Mouse (Mus musculus) embryonic facial prominence, embryonic 11.5 days (tissue): Measurements from ENCODE around the gene Bmp8a. TPM values are rescaled to one million over a fixed set of nuclear protein-coding genes. Genes with fewer than 3 reads are reported as not detected.
"Not testable (repeated sequence)": the region's sequence is repeated elsewhere in the genome, so short reads cannot be mapped to it uniquely, and the experiment has no call there.

Source experiments
- ATAC-seq: fragments of 200-750 bp; cut with Nextera tagmentation; replicated peaks from 2 replicates; pipeline ENCODE4 v1.8.0; 2017; ENCODE audit warnings: low read depth; ENCODE audit not compliant: insufficient number of reproducible peaks, low FRiP score, low TSS enrichment
- DNase-seq: peaks from one replicate; pipeline ENCODE4 v3.0.0-alpha.2; 2015; ENCODE audit warnings: low spot score
- H3K27ac ChIP-seq: fragments of 300-500 bp; sonication (generic); replicated peaks from 2 replicates; pipeline ENCODE4 v1.5.1; 2014; ENCODE audit warnings: mild to moderate bottlenecking, low read depth, low read length, control low read depth
- H3K27me3 ChIP-seq: fragments of 300-500 bp; sonication (generic); 2 replicates; pipeline ENCODE4 v1.6.1; 2014; ENCODE audit warnings: mild to moderate bottlenecking, low read length, moderate library complexity, mixed read lengths; ENCODE audit not compliant: control insufficient read depth, insufficient read depth
- H3K36me3 ChIP-seq: fragments of 300-500 bp; sonication (generic); replicated peaks from 2 replicates; pipeline ENCODE4 v1.6.1; 2014; ENCODE audit warnings: low read depth, mild to moderate bottlenecking, low read length, moderate library complexity, mixed read lengths; ENCODE audit not compliant: control insufficient read depth, insufficient read depth
- H3K4me1 ChIP-seq: fragments of 300-500 bp; sonication (generic); 2 replicates; pipeline ENCODE4 v1.6.1; 2014; ENCODE audit warnings: low read length, mixed read lengths; ENCODE audit not compliant: control insufficient read depth, insufficient read depth
- H3K4me2 ChIP-seq: fragments of 300-500 bp; sonication (generic); 2 replicates; pipeline ENCODE4 v1.6.1; 2014; ENCODE audit warnings: low read depth, mild to moderate bottlenecking, control low read depth, low read length, moderate library complexity
- H3K4me3 ChIP-seq: fragments of 300-500 bp; sonication (generic); 2 replicates; pipeline ENCODE4 v1.5.1; 2014; ENCODE audit warnings: low read depth, low read length, control low read depth
- H3K9ac ChIP-seq: fragments of 300-500 bp; sonication (generic); replicated peaks from 2 replicates; pipeline ENCODE4 v1.6.1; 2014; ENCODE audit warnings: mild to moderate bottlenecking, control low read depth, low read length
- H3K9me3 ChIP-seq: fragments of 300-500 bp; sonication (generic); replicated peaks from 2 replicates; pipeline ENCODE4 v1.6.1; 2016; ENCODE audit warnings: mild to moderate bottlenecking, low read length, inconsistent platforms, mixed read lengths; ENCODE audit not compliant: control insufficient read depth
- WGBS: fragments of 180-500 bp; shearing (Covaris S2); extraction: QIAGEN DNeasy Blood & Tissue Kit; methylation state at CpG from one replicate; pipeline ENCODE4 v1.1.7; 2014; 5-methylcytosine and 5-hydroxymethylcytosine counted together
- polyA plus RNA-seq: library from polyadenylated mRNA; unstranded; fragments of >200 nt; fragmentation: Nextera tagmentation; extraction: Ambion mirVana; gene quantifications from 2 replicates; pipeline ENCODE4 v1.2.1, GENCODE M21; 2014

Bmp8a gene
- polyA plus RNA-seq, 1 experiment from 2014 or later, result 0.24 TPM

DNA sequence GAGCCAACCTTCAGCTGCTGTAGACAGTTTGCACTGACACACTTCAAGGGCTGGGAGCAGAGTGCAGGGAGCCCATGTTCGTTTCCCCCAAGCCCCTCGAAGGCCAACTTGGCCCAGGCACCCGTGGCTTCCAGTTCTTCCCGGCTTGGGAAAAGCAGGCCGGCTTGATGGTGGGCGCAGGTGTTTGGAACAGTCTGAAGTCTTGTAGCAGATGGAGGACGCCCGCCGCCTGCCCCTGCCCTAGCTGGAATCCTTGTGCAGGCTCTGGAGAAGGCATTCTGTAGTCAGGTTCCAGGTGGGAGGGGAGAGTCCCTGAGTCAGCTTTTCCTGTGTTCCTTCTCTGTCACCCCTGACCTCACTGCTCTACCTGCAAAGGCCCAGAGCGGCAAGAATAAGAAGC is 36.1 kb downstream of the Bmp8a start:
- no peak for ATAC-seq

DNA sequence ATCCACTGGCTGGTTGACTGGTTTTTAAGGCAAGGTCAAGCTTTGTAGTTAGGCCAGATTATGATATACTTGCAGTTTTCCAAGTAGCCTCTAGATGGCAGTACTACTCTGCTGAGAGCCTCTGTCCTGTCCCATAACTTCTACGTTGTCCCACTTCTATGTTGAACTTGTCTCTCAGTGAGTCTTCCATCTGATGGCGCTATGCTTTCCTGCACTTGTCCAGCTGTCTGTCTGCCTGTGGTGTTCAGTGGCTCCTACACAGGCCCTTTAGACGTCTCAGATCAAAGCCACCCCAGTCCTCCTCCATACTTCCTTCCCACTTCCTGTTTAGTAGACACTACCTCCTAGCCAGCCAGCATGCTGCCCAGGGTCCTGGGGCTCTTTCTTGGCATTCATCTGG is 37.3 kb downstream of the Bmp8a start:
- Histone ChIP-seq H3K4me2 (no peak overlapping the region), H3K9ac (no peak overlapping the region), H3K4me3 (no peak overlapping the region), H3K27ac (no peak overlapping the region), H3K9me3 (no peaks in the 10 kb centered on the region), H3K27me3 (no peaks in the 10 kb centered on the region), H3K36me3 (peaks cover 6% of the 10 kb centered on the region), H3K4me1 (no peaks in the 10 kb centered on the region)
- WGBS, result 28% methylated on average over 3 of the region's 3 CpGs
- DNase-seq (peak; percentile 78), ATAC-seq (no peak)

More for the DNA sequence above, 36.1 kb downstream of the Bmp8a start:
- WGBS, result 88% methylated on average over 10 of the region's 10 CpGs
- Histone ChIP-seq H3K27ac (no peak overlapping the region), H3K4me2 (no peak overlapping the region), H3K4me3 (no peak overlapping the region), H3K9me3 (no peaks in the 10 kb centered on the region), H3K9ac (no peak overlapping the region), H3K36me3 (peaks cover 6% of the 10 kb centered on the region), H3K27me3 (no peaks in the 10 kb centered on the region), H3K4me1 (no peaks in the 10 kb centered on the region)
- DNase-seq, result no peak

DNA sequence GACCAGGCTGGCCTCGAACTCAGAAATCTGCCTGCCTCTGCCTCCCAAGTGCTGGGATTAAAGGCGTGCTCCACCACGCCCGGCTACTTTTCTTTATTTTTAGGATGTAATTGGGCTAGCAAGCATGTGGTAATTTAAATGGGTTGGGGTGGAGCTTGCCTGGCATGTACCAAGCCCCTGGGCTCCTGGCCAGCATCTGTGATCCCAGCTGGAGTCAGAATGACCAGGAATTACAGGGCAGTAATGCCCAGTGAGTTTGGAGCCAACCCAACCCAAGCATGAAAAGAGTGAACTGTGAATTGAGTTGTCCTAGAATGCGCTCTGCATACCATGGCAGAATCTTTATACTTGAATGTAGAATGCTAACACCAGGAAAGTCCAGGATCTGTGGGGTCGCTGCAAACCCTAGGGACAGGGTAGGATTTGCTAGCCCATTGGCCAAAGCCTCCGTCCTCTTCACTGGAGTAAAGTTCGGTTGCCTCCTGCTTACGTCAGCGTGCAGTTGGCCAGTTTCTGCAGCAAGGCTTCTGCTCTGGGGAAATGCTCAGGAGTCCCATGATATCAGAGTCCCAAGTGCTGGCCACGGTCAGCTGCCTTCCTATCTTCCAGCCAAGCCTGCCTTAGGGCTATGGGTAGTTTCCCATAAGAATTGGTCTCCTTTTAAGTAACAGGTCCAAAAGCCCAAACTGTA is 43.9 kb downstream of the Bmp8a start:
- H3K27me3 ChIP-seq, result no peaks in the 10 kb centered on the region
- no peak overlapping the region for H3K4me3 ChIP-seq
- peaks cover 23% of the 10 kb centered on the region for H3K36me3 ChIP-seq
- H3K4me2 ChIP-seq, result no peak overlapping the region
- ATAC-seq (no peak), DNase-seq (no peak)
- H3K4me1 ChIP-seq, result no peaks in the 10 kb centered on the region
- no peak overlapping the region for H3K9ac ChIP-seq
- no peaks in the 10 kb centered on the region for H3K9me3 ChIP-seq
- no peak overlapping the region for H3K27ac ChIP-seq
- WGBS, result 94% methylated on average over 11 of the region's 11 CpGs

DNA sequence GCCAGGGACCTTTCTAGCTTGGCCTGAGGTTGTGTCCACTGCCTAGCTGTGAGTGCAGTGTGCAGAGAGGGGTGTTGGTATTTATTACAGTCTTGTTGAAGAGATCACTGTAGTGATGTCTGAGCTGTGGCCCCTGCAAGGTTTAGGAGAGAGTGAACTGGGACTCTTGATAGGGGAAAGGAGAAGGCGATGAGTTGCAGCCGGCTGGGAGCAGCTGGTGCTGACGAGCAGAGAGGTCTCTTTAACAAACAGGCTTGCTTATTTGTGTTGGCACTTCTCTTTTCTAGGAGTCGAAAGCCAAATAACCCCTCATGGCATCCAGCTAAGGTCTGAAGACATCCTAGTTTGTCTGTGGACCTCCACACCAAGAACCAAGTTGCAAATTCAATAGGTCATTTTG is 44.8 kb downstream of the Bmp8a start:
- 91% methylated on average over 4 of the region's 4 CpGs for WGBS
- Histone ChIP-seq H3K9ac (no peak overlapping the region), H3K4me1 (no peaks in the 10 kb centered on the region), H3K27me3 (no peaks in the 10 kb centered on the region), H3K4me3 (no peak overlapping the region), H3K4me2 (no peak overlapping the region), H3K27ac (no peak overlapping the region), H3K9me3 (no peaks in the 10 kb centered on the region), H3K36me3 (peaks cover 25% of the 10 kb centered on the region)
- no peak for DNase-seq
- ATAC-seq, result no peak

DNA sequence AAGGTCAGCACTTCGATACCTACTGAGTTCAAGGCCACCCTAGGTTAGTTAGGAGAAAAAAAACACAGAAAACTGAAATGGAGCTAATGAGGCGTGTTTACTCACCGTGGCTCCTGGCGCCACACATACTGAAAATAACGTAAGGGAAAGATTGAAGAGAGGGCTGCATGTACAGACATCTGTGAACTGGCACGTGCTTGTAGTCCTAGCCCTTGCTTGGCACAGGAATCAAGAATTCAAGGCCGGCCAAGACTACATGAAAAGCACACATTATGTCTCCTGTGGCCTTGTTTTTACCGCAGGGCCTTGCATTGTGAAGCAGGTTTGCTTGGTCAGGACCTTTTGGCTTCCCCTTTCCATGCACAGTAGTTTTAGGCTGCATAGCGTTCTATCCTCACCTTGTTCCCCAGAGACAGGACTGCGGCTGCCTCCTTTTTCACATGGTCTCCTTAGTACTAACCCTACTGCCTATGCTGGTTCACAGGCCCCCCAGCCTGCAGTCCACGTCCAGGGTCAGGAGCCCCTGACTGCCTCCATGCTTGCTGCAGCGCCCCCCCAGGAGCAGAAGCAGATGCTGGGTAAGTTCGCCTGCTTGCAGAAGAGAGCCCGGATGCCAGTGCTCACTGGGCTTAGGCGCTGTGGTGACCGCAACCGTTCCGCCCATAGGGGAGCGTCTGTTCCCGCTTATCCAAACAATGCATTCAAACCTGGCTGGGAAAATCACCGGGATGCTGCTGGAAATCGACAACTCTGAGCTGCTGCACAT is 45.7 kb downstream of the Bmp8a start:
- H3K9me3 ChIP-seq, result no peaks in the 10 kb centered on the region
- H3K36me3 ChIP-seq, result peaks cover 21% of the 10 kb centered on the region
- no peak overlapping the region for H3K9ac ChIP-seq
- DNase-seq, result no peak
- no peak overlapping the region for H3K27ac ChIP-seq
- no peak overlapping the region for H3K4me2 ChIP-seq
- no peaks in the 10 kb centered on the region for H3K27me3 ChIP-seq
- H3K4me1 ChIP-seq, result no peaks in the 10 kb centered on the region
- H3K4me3 ChIP-seq, result no peak overlapping the region
- 91% methylated on average over 21 of the region's 22 CpGs for WGBS
- no peak; the same call in 1 of the 2 replicates for ATAC-seq

DNA sequence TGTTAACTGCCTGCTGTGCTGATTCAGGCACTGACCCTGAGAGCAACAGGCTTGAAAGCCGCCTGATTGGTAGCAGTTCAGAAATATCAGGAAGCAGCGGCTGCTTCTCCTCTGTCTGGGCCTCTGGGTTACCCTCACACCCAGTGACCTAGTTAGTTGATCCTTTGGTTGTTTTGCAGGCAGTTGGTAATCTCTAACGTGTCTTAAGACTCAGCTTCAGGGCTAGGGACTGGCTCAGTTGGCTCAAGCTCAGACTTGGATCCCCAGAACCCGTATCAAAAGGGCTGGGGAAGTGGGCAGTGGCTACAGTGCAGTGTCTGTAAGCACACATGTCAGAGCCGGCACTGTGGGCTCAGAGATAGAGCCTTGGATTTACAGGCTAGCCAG is 46.9 kb downstream of the Bmp8a start:
- DNase-seq (no peak), ATAC-seq (no peak)
- Histone ChIP-seq H3K27me3 (no peaks in the 10 kb centered on the region), H3K4me3 (no peak overlapping the region), H3K9me3 (no peaks in the 10 kb centered on the region), H3K36me3 (peaks cover 20% of the 10 kb centered on the region), H3K27ac (no peak overlapping the region), H3K9ac (no peak overlapping the region), H3K4me1 (no peaks in the 10 kb centered on the region), H3K4me2 (no peak overlapping the region)
- 87% methylated on average over 5 of the region's 5 CpGs for WGBS

DNA sequence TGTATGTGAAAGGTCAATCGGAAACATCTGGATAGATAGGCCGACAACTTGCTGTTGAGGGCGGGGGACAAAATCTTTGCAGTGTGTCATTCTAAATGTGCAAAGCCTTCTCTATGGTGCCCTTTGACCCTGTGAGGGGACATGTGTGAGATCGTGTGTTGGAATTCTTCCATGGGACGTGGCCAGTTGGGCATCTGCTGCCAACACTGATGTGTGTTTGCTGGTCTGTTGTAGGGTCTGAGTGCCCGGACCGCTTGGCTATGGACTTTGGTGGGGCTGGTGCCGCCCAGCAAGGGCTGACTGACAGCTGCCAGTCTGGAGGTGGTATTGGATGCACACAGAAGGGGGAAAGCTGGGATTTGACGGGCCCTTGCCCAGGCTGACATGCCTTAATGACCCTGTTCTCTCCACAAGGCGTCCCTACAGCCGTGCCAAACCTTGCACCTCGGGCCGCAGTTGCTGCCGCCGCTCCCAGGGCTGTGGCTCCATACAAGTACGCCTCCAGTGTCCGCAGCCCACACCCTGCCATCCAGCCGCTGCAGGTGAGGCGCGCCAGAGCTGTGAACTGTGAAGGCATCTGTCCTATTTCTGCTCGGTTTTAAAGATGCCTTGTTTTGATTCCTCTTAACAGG is 47.4 kb downstream of the Bmp8a start:
- 89% methylated on average over 21 of the region's 21 CpGs for WGBS
- Histone ChIP-seq H3K4me2 (no peak overlapping the region), H3K9ac (no peak overlapping the region), H3K27me3 (no peaks in the 10 kb centered on the region), H3K9me3 (no peaks in the 10 kb centered on the region), H3K4me3 (no peak overlapping the region), H3K27ac (no peak overlapping the region), H3K4me1 (no peaks in the 10 kb centered on the region), H3K36me3 (peaks cover 24% of the 10 kb centered on the region)
- DNase-seq (no peak), ATAC-seq (0 out of 2 replicates have a peak, but pooled peaks have one; percentile 21)

DNA sequence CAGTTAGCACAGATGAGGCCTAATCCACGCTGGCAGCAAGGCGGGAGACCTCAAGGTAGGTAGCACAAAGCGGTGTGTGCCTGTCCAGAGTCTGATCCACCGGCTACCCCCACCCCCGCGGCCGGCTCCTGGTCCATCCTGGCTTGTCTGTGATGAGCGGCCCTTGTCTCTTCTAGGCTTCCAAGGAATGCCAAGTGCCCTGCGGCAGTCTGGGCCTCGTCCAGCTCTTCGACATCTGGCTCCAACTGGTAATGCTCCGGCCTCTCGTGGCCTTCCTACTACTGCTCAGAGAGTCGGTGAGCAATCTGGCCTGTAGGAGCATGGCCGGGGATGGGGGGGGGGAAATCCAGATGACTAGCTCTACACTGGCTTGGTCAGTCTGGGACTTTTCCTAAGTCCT is 48.0 kb downstream of the Bmp8a start:
- not testable (repeated sequence) for H3K4me1 ChIP-seq, H3K27ac ChIP-seq, DNase-seq, H3K9ac ChIP-seq, H3K4me3 ChIP-seq, H3K27me3 ChIP-seq, H3K4me2 ChIP-seq, H3K9me3 ChIP-seq, ATAC-seq
- 80% methylated on average over 15 of the region's 15 CpGs for WGBS
- H3K36me3 ChIP-seq, result peaks cover 24% of the 10 kb centered on the region
